Mouse (Mus musculus) E14TG2a.4 (cell line): ENCODE measurements around the gene 2310007B03Rik.

ENCODE experiments used
- H3K27me3 ChIP-seq: 2 replicates; pipeline ENCODE4 v1.6.1; 2014; ENCODE audit warnings: low read length, control low read depth; ENCODE audit not compliant: insufficient read depth
- H3K36me3 ChIP-seq: 2 replicates; pipeline ENCODE4 v1.6.1; 2014; ENCODE audit warnings: low read length, control low read depth; ENCODE audit not compliant: insufficient read depth
- H3K4me1 ChIP-seq: replicated peaks from 2 replicates; pipeline ENCODE4 v1.6.1; 2014; ENCODE audit warnings: low read depth, low read length, control low read depth
- H3K4me3 ChIP-seq: replicated peaks from 2 replicates; pipeline ENCODE4 v1.5.1; 2014; ENCODE audit warnings: mild to moderate bottlenecking, low read length
- H3K9me3 ChIP-seq: 2 replicates; pipeline ENCODE4 v1.6.1; 2014; ENCODE audit warnings: low read length, control low read depth
- CTCF ChIP-seq: conservative IDR thresholded peaks from 2 replicates; pipeline ENCODE4 v1.5.1; 2014; ENCODE audit warnings: low read length
- NANOG ChIP-seq: IDR thresholded peaks from 2 replicates; pipeline ENCODE4 v1.6.1; 2014; ENCODE audit warnings: borderline replicate concordance, low read length, mixed read lengths
- POU5F1 ChIP-seq: IDR thresholded peaks from 2 replicates; pipeline ENCODE4 v1.6.1; 2014; ENCODE audit warnings: low read length, borderline replicate concordance

2310007B03Rik gene

DNA sequence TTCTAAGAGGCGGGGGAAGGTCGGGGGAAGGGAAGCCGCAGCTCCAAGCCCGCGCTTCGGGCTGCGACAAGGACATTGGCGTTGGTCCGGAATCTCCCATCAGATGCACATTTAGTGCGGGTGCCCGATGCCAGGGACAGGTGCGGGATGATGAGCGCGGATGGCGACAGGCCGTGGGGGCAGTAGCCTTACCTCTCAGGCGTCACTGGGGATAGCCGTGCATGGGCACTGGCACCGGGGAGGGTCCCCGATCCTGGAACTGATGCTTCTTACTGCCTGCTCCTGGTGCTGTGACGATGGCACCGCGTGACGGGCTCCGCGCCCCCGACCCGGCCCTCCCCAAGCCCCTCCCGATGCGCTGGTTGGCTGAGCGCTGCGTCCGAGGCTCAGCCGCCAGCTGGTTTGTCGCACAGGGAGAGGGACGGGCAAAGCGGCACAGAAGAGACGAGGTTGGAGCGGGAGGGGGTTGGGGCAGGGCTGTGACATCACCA, 59.1 kb downstream of the 2310007B03Rik start, which contains the start of gene Kif1a:
TSS of gene Kif1a (minus strand) at position 381 of the 491 bp plus-strand sequence.
- H3K4me3 ChIP-seq, result peak within 1 kb of the TSS; percentile 77
- peaks cover 31% of the 10 kb centered on the region for H3K4me1 ChIP-seq

More for the DNA sequence above, 59.1 kb downstream of the 2310007B03Rik start, which contains the start of gene Kif1a:
- TF ChIP-seq NANOG (no peak), CTCF (no peak), POU5F1 (no peak)
- no peaks in the 10 kb centered on the region; the same call in 1 of the 2 replicates for H3K9me3 ChIP-seq
- H3K36me3 ChIP-seq, result no peaks in the 10 kb centered on the region
- peaks cover 81% of the 10 kb centered on the region for H3K27me3 ChIP-seq
